Mouse (Mus musculus) urinary bladder, adult 18-20 months (tissue): Measurements from ENCODE around the gene Gm42420.

ENCODE experiments used
- DNase-seq, 2 experiments: peaks; one replicate each; pipeline ENCODE4 v3.0.0; 2022; ENCODE audit warnings: low spot score in 2 of 2, mixed read lengths in 2 of 2

Gm42420 gene

DNA sequence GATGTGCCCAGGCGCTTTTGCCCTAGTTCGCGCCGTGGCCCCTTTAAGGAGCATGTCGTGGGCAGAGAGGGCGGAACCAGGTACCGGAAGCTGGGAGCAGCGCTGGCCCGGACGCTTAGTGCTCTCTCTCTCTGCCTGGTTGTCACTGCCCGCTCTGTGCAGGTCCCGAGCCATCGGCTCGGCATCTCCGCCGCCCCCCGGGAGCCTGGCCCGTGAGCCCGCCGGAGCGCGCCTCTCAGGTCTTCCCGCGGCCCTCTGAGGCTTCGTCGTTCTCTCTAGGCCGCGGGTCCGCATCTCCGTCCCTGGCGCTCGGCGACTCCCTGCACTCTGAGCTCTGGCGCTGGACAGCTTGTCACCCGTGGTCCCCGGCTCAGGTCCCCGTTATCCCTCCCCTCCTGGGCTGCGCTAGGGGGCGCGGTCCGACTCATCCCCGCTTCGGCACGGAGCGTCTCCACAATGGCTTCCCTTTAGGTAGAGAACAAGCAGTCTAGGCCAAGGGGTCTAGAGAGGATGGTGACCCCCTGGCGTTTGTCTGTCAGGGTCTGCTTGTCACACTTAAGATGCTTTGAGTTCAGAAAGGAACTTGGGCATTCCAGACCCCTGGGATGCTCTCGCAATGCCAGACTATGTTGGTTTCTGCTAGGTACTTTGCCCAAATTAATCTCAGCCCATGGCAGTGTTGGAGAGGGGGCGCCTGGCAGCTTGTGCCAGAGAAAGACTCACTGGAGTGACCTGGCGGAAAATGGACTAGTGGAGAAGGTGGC lies 11.6 kb upstream of the Gm42420 start, which contains the start of gene Adck2:
TSS of gene Adck2 (plus strand) at position 83 of the 764 bp plus-strand sequence.
- peak; percentile 53 to 70 for DNase-seq

DNA sequence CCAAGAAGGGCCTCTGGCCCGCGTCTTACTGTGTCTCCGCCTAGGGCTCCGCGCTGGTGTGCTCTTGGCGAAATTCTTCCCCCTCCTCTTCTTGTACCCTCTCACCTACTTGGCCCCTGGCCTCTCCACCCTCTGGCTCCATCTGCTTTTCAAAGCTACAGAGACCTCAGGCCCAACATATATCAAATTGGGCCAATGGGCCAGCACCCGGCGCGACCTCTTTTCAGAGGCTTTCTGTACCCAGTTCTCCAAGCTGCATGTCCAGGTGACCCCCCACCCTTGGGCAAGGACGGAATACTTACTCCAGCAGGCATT lies 11.0 kb upstream of the Gm42420 start:
- DNase-seq, result no peak

GRCm38 (mm10) chr6:39574951-39575350 lies 10.6 kb upstream of the Gm42420 start:
- DNase-seq, result no peak

DNA sequence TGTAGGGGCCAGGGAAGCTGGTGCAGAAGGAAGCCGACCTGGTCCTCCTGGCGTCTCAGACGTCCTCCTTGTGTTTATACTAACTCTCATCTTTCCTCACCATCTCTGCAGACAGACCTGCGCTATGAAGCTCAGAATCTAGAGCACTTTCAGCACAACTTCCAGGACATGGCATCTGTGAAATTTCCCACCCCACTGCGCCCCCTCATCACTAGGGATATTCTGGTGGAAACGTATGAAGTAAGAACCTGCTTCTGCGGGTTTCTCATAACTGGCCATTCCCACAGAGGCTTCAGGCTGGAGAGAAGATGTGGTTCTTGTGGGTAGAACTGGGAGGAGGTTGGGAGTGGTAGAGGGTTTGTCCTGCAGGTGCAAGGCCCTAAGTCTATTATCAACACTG lies 6.0 kb upstream of the Gm42420 start:
- DNase-seq, result no peak

GRCm38 (mm10) chr6:39580558-39580957 lies 5.0 kb upstream of the Gm42420 start:
- DNase-seq, result no peak

DNA sequence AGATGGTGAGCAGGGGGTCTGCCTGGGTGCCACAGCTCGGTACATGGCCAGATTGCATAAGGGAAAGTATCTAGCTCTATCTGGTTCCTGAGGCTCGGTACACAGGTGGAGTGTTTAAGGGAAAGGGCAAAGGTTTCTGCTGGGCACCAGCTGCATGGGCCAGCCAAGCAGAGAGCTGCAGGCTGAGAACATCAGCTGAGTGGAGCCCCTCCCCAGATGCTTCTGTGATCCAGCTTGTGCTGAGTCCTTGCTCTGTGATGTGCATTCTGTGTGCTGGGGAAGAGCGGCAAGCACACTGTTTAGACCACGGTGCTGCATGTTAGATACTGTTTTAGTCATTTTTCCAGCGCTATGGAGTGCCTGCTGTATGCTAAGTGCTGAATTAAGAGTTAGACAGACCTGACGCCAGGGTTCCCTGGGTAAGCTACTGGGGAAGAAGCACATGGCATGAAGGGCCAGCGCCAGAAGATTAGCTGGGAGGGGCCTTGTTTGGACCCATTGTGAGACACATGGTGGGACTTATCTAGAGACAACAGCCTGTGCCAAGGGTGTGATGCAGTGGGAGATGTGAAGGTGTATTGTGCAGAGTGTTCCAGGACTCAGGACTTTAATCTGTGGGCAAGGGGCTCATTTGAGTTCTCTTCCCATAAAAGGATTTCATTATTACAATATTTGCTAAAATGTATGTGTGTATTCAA lies 4.3 kb upstream of the Gm42420 start:
- no peak for DNase-seq

- DNase-seq, result no peak
These were observed 5.9 kb downstream of the Gm42420 start for GRCm38 (mm10) chr6:39591481-39591880.

- DNase-seq, result peak; percentile 92 to 96
These were observed 7.1 kb downstream of the Gm42420 start, which contains the start of gene Ndufb2 for GRCm38 (mm10) chr6:39592401-39593214. TSS of gene Ndufb2 (plus strand) at chr6:39592574.

DNA sequence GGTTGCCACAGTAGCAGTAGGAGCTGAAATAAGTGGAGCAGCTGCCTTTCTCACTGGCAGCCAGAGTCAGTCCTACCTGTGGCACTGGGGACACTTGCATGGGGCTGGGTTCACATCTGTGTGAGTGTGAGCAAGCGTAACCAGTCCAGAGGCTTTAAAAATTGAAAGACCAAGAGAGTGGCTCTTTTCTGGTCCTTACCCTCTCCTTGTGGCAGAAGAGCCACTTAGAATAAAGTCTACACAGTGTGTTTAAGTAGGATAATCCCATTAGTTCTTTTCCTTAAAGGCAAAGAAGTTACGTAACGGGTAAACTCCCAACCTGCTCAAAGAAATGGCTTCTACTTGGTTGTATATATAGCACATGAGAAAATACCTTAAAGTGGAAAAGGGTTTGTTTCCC lies 15.3 kb downstream of the Gm42420 start:
- DNase-seq, result no peak

GRCm38 (mm10) chr6:39601828-39602227 lies 16.3 kb downstream of the Gm42420 start:
- no peak for DNase-seq

- DNase-seq, result no peak
These were observed 19.0 kb downstream of the Gm42420 start for GRCm38 (mm10) chr6:39604565-39604964.

- no peak for DNase-seq
These were observed 20.5 kb downstream of the Gm42420 start for GRCm38 (mm10) chr6:39606056-39606455.

- no peak for DNase-seq
These were observed 21.3 kb downstream of the Gm42420 start for GRCm38 (mm10) chr6:39606862-39607261.

DNA sequence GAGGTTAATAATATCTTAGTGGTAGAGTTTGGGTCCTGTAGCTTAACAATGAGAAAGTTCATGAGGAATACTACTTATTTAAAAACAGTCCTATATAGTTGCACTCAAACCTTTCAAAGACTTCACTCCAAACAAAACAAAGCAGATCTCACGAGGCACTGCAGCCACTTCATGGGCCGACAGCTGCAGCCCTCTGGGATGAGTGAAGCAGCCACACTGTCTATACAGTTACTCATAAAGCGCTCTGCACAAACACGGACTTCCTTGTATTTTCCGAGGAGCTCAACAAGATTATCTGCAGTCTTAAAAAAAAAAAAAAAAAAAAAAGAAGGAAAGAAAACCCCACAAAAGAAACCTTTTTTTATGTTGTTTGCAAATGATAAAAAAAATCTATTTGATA lies 21.8 kb downstream of the Gm42420 start:
- DNase-seq, result no peak

GRCm38 (mm10) chr6:39610207-39610606 lies 24.7 kb downstream of the Gm42420 start:
- no peak for DNase-seq

GRCm38 (mm10) chr6:39611296-39611695 lies 25.7 kb downstream of the Gm42420 start:
- DNase-seq, result no peak
